Mouse (Mus musculus): ENCODE data around the gene Arl15. TPM values are rescaled to one million over a fixed set of nuclear protein-coding genes. Genes with fewer than 3 reads are reported as not detected.

Arl15 gene
- polyA plus RNA-seq, 1 experiment from 2014 or later: 19.0 TPM

DNA sequence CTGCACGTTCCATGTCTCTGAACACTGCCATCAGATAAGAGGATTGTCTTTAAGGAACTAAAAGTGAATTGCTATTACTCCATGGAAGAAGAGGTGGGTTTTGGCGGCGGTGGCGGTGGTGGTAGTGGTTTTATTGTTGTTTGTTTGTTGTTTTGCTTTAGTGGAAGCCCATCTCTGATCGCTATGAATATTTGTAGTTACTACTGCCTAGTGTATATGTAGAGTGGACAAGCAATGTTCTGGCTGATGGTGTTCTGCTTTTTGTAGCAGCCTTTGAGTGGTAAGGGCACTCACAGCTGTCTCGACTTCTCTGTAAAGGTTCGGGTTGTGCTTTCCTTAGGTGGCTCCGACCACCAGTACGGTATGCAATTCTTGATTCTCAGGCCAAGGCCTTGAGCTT lies 327.3 kb downstream of the Arl15 start:
- Histone ChIP-seq H3K4me1 (replicated peaks; ENCODE audit: control insufficient read depth, insufficient read depth, low read length) (no peaks in the 10 kb centered on the region), H3K36me3 (ENCODE audit: control insufficient read depth, insufficient read depth, low read length) (no peaks in the 10 kb centered on the region), H3K27me3 (ENCODE audit: control insufficient read depth, insufficient read depth, low read length) (no peaks in the 10 kb centered on the region), H3K27ac (ENCODE audit: low read depth, low read length) (no peak overlapping the region), H3K4me2 (replicated peaks; ENCODE audit: low read depth, low read length) (no peak overlapping the region), H3K9me3 (ENCODE audit: control insufficient read depth, low read length) (no peaks in the 10 kb centered on the region), H3K4me3 (ENCODE audit: low read depth, low read length) (no peak overlapping the region), H3K9ac (ENCODE audit: low read depth, low read length) (no peak overlapping the region)
- 91% methylated on average over 9 of the region's 9 CpGs for WGBS
- ATAC-seq (ENCODE audit: low FRiP score): no peak
- DNase-seq (ENCODE audit: low spot score): no peak

- Histone ChIP-seq H3K36me3 (ENCODE audit: control insufficient read depth, insufficient read depth, low read length) (no peaks in the 10 kb centered on the region), H3K9me3 (ENCODE audit: control insufficient read depth, low read length) (no peaks in the 10 kb centered on the region), H3K9ac (ENCODE audit: low read depth, low read length) (no peak overlapping the region), H3K4me1 (replicated peaks; ENCODE audit: control insufficient read depth, insufficient read depth, low read length) (no peaks in the 10 kb centered on the region), H3K4me3 (ENCODE audit: low read depth, low read length) (no peak overlapping the region), H3K4me2 (replicated peaks; ENCODE audit: low read depth, low read length) (no peak overlapping the region), H3K27me3 (ENCODE audit: control insufficient read depth, insufficient read depth, low read length) (no peaks in the 10 kb centered on the region), H3K27ac (ENCODE audit: low read depth, low read length) (no peak overlapping the region)
- ATAC-seq (ENCODE audit: low FRiP score): no peak
- 83% methylated on average over 3 of the region's 3 CpGs for WGBS
- DNase-seq (ENCODE audit: low spot score): no peak
These were observed 329.1 kb downstream of the Arl15 start for GRCm38 (mm10) chr13:114123391-114123790.

DNA sequence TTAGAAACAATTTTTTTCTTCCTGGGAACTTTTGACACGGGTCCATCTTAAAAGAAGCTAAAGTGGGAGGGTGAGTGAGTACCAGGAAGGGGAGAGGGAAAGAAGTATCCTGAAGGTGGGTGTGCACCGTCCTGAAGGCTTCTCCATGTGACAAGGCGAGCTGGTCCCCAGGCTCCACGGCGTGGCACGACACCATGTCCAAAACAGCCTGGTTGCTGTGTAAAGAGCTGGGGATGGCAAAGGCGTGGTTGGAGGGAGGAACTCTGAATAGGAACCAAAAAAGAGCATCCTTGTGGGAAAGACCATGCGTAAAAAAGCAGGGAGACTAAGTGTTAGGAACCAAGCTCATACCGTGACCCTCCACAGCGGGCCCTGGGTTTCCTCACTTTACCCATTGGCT lies 330.1 kb downstream of the Arl15 start:
- 93% methylated on average over 10 of the region's 10 CpGs for WGBS
- H3K4me2 ChIP-seq (replicated peaks; ENCODE audit: low read depth, low read length): no peak overlapping the region
- DNase-seq (ENCODE audit: low spot score): no peak
- ATAC-seq (ENCODE audit: low FRiP score): no peak
- H3K4me1 ChIP-seq (replicated peaks; ENCODE audit: control insufficient read depth, insufficient read depth, low read length): no peaks in the 10 kb centered on the region
- H3K9me3 ChIP-seq (ENCODE audit: control insufficient read depth, low read length): no peaks in the 10 kb centered on the region
- no peaks in the 10 kb centered on the region for H3K36me3 ChIP-seq (ENCODE audit: control insufficient read depth, insufficient read depth, low read length)
- H3K9ac ChIP-seq (ENCODE audit: low read depth, low read length): no peak overlapping the region
- H3K27ac ChIP-seq (ENCODE audit: low read depth, low read length): no peak overlapping the region
- H3K27me3 ChIP-seq (ENCODE audit: control insufficient read depth, insufficient read depth, low read length): no peaks in the 10 kb centered on the region
- H3K4me3 ChIP-seq (ENCODE audit: low read depth, low read length): no peak overlapping the region

GRCm38 (mm10) chr13:114124991-114125390 lies 330.7 kb downstream of the Arl15 start:
- no peaks in the 10 kb centered on the region for H3K9me3 ChIP-seq (ENCODE audit: control insufficient read depth, low read length)
- no peak overlapping the region for H3K27ac ChIP-seq (ENCODE audit: low read depth, low read length)
- no peak overlapping the region for H3K4me2 ChIP-seq (replicated peaks; ENCODE audit: low read depth, low read length)
- H3K4me1 ChIP-seq (replicated peaks; ENCODE audit: control insufficient read depth, insufficient read depth, low read length): no peaks in the 10 kb centered on the region
- no peaks in the 10 kb centered on the region for H3K27me3 ChIP-seq (ENCODE audit: control insufficient read depth, insufficient read depth, low read length)
- no peaks in the 10 kb centered on the region for H3K36me3 ChIP-seq (ENCODE audit: control insufficient read depth, insufficient read depth, low read length)
- WGBS: 78% methylated on average over 12 of the region's 12 CpGs
- no peak overlapping the region for H3K4me3 ChIP-seq (ENCODE audit: low read depth, low read length)
- ATAC-seq (ENCODE audit: low FRiP score) (no peak), DNase-seq (ENCODE audit: low spot score) (no peak)
- H3K9ac ChIP-seq (ENCODE audit: low read depth, low read length): no peak overlapping the region

GRCm38 (mm10) chr13:114128366-114128765 lies 334.1 kb downstream of the Arl15 start:
- Histone ChIP-seq H3K36me3 (ENCODE audit: control insufficient read depth, insufficient read depth, low read length) (no peaks in the 10 kb centered on the region), H3K27ac (ENCODE audit: low read depth, low read length) (no peak overlapping the region), H3K27me3 (ENCODE audit: control insufficient read depth, insufficient read depth, low read length) (no peaks in the 10 kb centered on the region), H3K4me3 (ENCODE audit: low read depth, low read length) (no peak overlapping the region), H3K4me2 (replicated peaks; ENCODE audit: low read depth, low read length) (no peak overlapping the region), H3K4me1 (replicated peaks; ENCODE audit: control insufficient read depth, insufficient read depth, low read length) (no peaks in the 10 kb centered on the region), H3K9ac (ENCODE audit: low read depth, low read length) (no peak overlapping the region), H3K9me3 (ENCODE audit: control insufficient read depth, low read length) (no peaks in the 10 kb centered on the region)
- ATAC-seq (ENCODE audit: low FRiP score) (no peak), DNase-seq (ENCODE audit: low spot score) (no peak)
- WGBS: 100% methylated on average over 2 of the region's 2 CpGs

GRCm38 (mm10) chr13:114129986-114130385 lies 335.7 kb downstream of the Arl15 start:
- WGBS: 92% methylated on average over 11 of the region's 11 CpGs
- ATAC-seq (ENCODE audit: low FRiP score): no peak
- H3K4me2 ChIP-seq (replicated peaks; ENCODE audit: low read depth, low read length): no peak overlapping the region

GRCm38 (mm10) chr13:114130566-114131319 lies 336.4 kb downstream of the Arl15 start:
- 82% methylated on average over 11 of the region's 11 CpGs for WGBS
- no peak for DNase-seq (ENCODE audit: low spot score)
- H3K27ac ChIP-seq (ENCODE audit: low read depth, low read length): no peak overlapping the region
- H3K36me3 ChIP-seq (ENCODE audit: control insufficient read depth, insufficient read depth, low read length): no peaks in the 10 kb centered on the region
- no peak overlapping the region for H3K4me2 ChIP-seq (replicated peaks; ENCODE audit: low read depth, low read length)
- no peak for ATAC-seq (ENCODE audit: low FRiP score)
- H3K4me1 ChIP-seq (replicated peaks; ENCODE audit: control insufficient read depth, insufficient read depth, low read length): no peaks in the 10 kb centered on the region
- H3K27me3 ChIP-seq (ENCODE audit: control insufficient read depth, insufficient read depth, low read length): no peaks in the 10 kb centered on the region
- H3K4me3 ChIP-seq (ENCODE audit: low read depth, low read length): no peak overlapping the region
- H3K9ac ChIP-seq (ENCODE audit: low read depth, low read length): no peak overlapping the region
- H3K9me3 ChIP-seq (ENCODE audit: control insufficient read depth, low read length): no peaks in the 10 kb centered on the region

More at GRCm38 (mm10) chr13:114129986-114130385, 335.7 kb downstream of the Arl15 start:
- DNase-seq (ENCODE audit: low spot score): no peak
- Histone ChIP-seq H3K27ac (ENCODE audit: low read depth, low read length) (no peak overlapping the region), H3K9ac (ENCODE audit: low read depth, low read length) (no peak overlapping the region), H3K36me3 (ENCODE audit: control insufficient read depth, insufficient read depth, low read length) (no peaks in the 10 kb centered on the region), H3K4me3 (ENCODE audit: low read depth, low read length) (no peak overlapping the region), H3K27me3 (ENCODE audit: control insufficient read depth, insufficient read depth, low read length) (no peaks in the 10 kb centered on the region), H3K4me1 (replicated peaks; ENCODE audit: control insufficient read depth, insufficient read depth, low read length) (no peaks in the 10 kb centered on the region), H3K9me3 (ENCODE audit: control insufficient read depth, low read length) (no peaks in the 10 kb centered on the region)

- Histone ChIP-seq H3K4me1 (replicated peaks; ENCODE audit: control insufficient read depth, insufficient read depth, low read length) (no peaks in the 10 kb centered on the region), H3K36me3 (ENCODE audit: control insufficient read depth, insufficient read depth, low read length) (no peaks in the 10 kb centered on the region), H3K27ac (ENCODE audit: low read depth, low read length) (no peak overlapping the region), H3K4me3 (ENCODE audit: low read depth, low read length) (no peak overlapping the region), H3K9me3 (ENCODE audit: control insufficient read depth, low read length) (no peaks in the 10 kb centered on the region), H3K4me2 (replicated peaks; ENCODE audit: low read depth, low read length) (no peak overlapping the region), H3K9ac (ENCODE audit: low read depth, low read length) (no peak overlapping the region), H3K27me3 (ENCODE audit: control insufficient read depth, insufficient read depth, low read length) (no peaks in the 10 kb centered on the region)
- 77% methylated on average over 8 of the region's 8 CpGs for WGBS
- DNase-seq (ENCODE audit: low spot score) (no peak), ATAC-seq (ENCODE audit: low FRiP score) (no peak)
These were observed 344.6 kb downstream of the Arl15 start for GRCm38 (mm10) chr13:114138921-114139320.

- no peak for DNase-seq (ENCODE audit: low spot score)
- Histone ChIP-seq H3K27ac (ENCODE audit: low read depth, low read length) (no peak overlapping the region), H3K4me1 (replicated peaks; ENCODE audit: control insufficient read depth, insufficient read depth, low read length) (no peaks in the 10 kb centered on the region)
These were observed 345.3 kb downstream of the Arl15 start for GRCm38 (mm10) chr13:114139570-114139969.

More at GRCm38 (mm10) chr13:114139570-114139969, 345.3 kb downstream of the Arl15 start:
- no peak for ATAC-seq (ENCODE audit: low FRiP score)
- no peak overlapping the region for H3K4me3 ChIP-seq (ENCODE audit: low read depth, low read length)
- no peak overlapping the region for H3K9ac ChIP-seq (ENCODE audit: low read depth, low read length)
- no peaks in the 10 kb centered on the region for H3K27me3 ChIP-seq (ENCODE audit: control insufficient read depth, insufficient read depth, low read length)
- H3K36me3 ChIP-seq (ENCODE audit: control insufficient read depth, insufficient read depth, low read length): no peaks in the 10 kb centered on the region
- H3K4me2 ChIP-seq (replicated peaks; ENCODE audit: low read depth, low read length): no peak overlapping the region
- 83% methylated on average over 9 of the region's 9 CpGs for WGBS
- H3K9me3 ChIP-seq (ENCODE audit: control insufficient read depth, low read length): no peaks in the 10 kb centered on the region

All from hindbrain, embryonic 11.5 days (tissue).